Mouse (Mus musculus) forebrain, postnatal 0 days (tissue): ENCODE results near the gene Frmd5. TPM values are rescaled to one million over a fixed set of nuclear protein-coding genes. Genes with fewer than 3 reads are reported as not detected.
"Not testable (repeated sequence)": the region's sequence is repeated elsewhere in the genome, so short reads cannot be mapped to it uniquely, and the experiment has no call there.

ENCODE experiments used
- ATAC-seq: fragments of 200-750 bp; cut with Nextera tagmentation; 2 replicates; pipeline ENCODE4 v1.8.0; 2017; ENCODE audit warnings: mild to moderate bottlenecking, moderate library complexity
- DNase-seq: peaks from one replicate; pipeline ENCODE4 v3.0.0-alpha.2; 2015
- H3K27ac ChIP-seq: fragments of 300-500 bp; sonication (generic); 2 replicates; pipeline ENCODE4 v1.5.1; 2014; ENCODE audit warnings: low read depth, mild to moderate bottlenecking, antibody characterized with exemption, low read length, moderate library complexity, mixed read lengths
- H3K27me3 ChIP-seq: fragments of 300-500 bp; sonication (generic); 2 replicates; pipeline ENCODE4 v1.6.1; 2014; ENCODE audit warnings: mild to moderate bottlenecking, low read length, mixed read lengths; ENCODE audit not compliant: insufficient read depth
- H3K36me3 ChIP-seq: fragments of 300-500 bp; sonication (generic); 2 replicates; pipeline ENCODE4 v1.6.1; 2014; ENCODE audit warnings: mild to moderate bottlenecking, moderate library complexity; ENCODE audit not compliant: insufficient read depth
- H3K4me1 ChIP-seq: fragments of 300-500 bp; sonication (generic); 2 replicates; pipeline ENCODE4 v1.6.1; 2014; ENCODE audit warnings: antibody characterized with exemption; ENCODE audit not compliant: insufficient read depth
- H3K4me2 ChIP-seq: fragments of 300-500 bp; sonication (generic); 2 replicates; pipeline ENCODE4 v1.6.1; 2014; ENCODE audit warnings: low read depth, mild to moderate bottlenecking, moderate library complexity
- H3K4me3 ChIP-seq: fragments of 300-500 bp; sonication (generic); 2 replicates; pipeline ENCODE4 v1.5.1; 2014; ENCODE audit warnings: low read depth, low read length, mixed read lengths
- H3K9ac ChIP-seq: fragments of 300-500 bp; sonication (generic); 2 replicates; pipeline ENCODE4 v1.6.1; 2014; ENCODE audit warnings: mild to moderate bottlenecking
- H3K9me3 ChIP-seq: fragments of 300-500 bp; sonication (generic); 2 replicates; pipeline ENCODE4 v1.6.1; 2016; ENCODE audit warnings: low read length
- CTCF ChIP-seq: sonication (generic); IDR thresholded peaks from 2 replicates; pipeline ENCODE4 v1.5.1; 2016; ENCODE audit warnings: antibody characterized with exemption, control low read depth, low read depth
- WGBS: fragments of 180-500 bp; shearing (Covaris S2); extraction: QIAGEN DNeasy Blood & Tissue Kit; methylation state at CpG from one replicate; pipeline ENCODE4 v1.1.7; 2014; 5-methylcytosine and 5-hydroxymethylcytosine counted together
- polyA plus RNA-seq: library from polyadenylated mRNA; unstranded; fragments of >200 nt; fragmentation: Nextera tagmentation; extraction: Ambion mirVana; gene quantifications from 2 replicates; pipeline ENCODE4 v1.2.1, GENCODE M21; 2015
- total RNA-seq: library from RNA; depleted of rRNA; stranded (reverse); fragments of >200 nt; gene quantifications from 2 replicates; pipeline ENCODE4 v1.2.3, GENCODE M21; 2014

Gene Frmd5
- total and polyA plus RNA-seq, 2 experiments from 2014 or later: 15.7 to 53.3 TPM

GRCm38 (mm10) chr2:121570049-121570448, 236.8 kb downstream of the Frmd5 start:
- no peaks in the 10 kb centered on the region for H3K4me1 ChIP-seq

GRCm38 (mm10) chr2:121565911-121566310, 241.0 kb downstream of the Frmd5 start:
- H3K4me3 ChIP-seq: no peak overlapping the region
- H3K9me3 ChIP-seq: no peaks in the 10 kb centered on the region
- ATAC-seq: no peak
- no peak for TF ChIP-seq CTCF
- no peak for DNase-seq
- no peaks in the 10 kb centered on the region for H3K4me1 ChIP-seq
- H3K36me3 ChIP-seq: peaks cover 36% of the 10 kb centered on the region
- no peak overlapping the region for H3K9ac ChIP-seq
- no peak overlapping the region for H3K27ac ChIP-seq
- no peaks in the 10 kb centered on the region for H3K27me3 ChIP-seq
- no peak overlapping the region for H3K4me2 ChIP-seq
- 45% methylated on average over 5 of the region's 5 CpGs for WGBS

More at GRCm38 (mm10) chr2:121570049-121570448, 236.8 kb downstream of the Frmd5 start:
- Histone ChIP-seq H3K9me3 (no peaks in the 10 kb centered on the region), H3K36me3 (peaks cover 27% of the 10 kb centered on the region), H3K27ac (no peak overlapping the region), H3K9ac (no peak overlapping the region), H3K27me3 (no peaks in the 10 kb centered on the region), H3K4me3 (no peak overlapping the region), H3K4me2 (no peak overlapping the region)
- ATAC-seq: no peak
- 95% methylated on average over 3 of the region's 3 CpGs for WGBS
- TF ChIP-seq CTCF: no peak
- no peak for DNase-seq

- Histone ChIP-seq H3K9me3 (no peaks in the 10 kb centered on the region), H3K9ac (no peak overlapping the region), H3K4me1 (no peaks in the 10 kb centered on the region), H3K4me2 (no peak overlapping the region), H3K27me3 (no peaks in the 10 kb centered on the region), H3K36me3 (peaks cover 34% of the 10 kb centered on the region), H3K4me3 (no peak overlapping the region), H3K27ac (no peak overlapping the region)
- no peak for DNase-seq
- TF ChIP-seq CTCF: no peak
- ATAC-seq: no peak
- 96% methylated on average over 3 of the region's 3 CpGs for WGBS
Measured at GRCm38 (mm10) chr2:121563117-121563516, 243.8 kb downstream of the Frmd5 start.

GRCm38 (mm10) chr2:121551271-121551670, 255.6 kb downstream of the Frmd5 start:
- Histone ChIP-seq H3K4me1 (no peaks in the 10 kb centered on the region), H3K4me3 (no peak overlapping the region), H3K9ac (no peak overlapping the region), H3K4me2 (no peak overlapping the region), H3K27me3 (no peaks in the 10 kb centered on the region), H3K27ac (no peak overlapping the region), H3K9me3 (no peaks in the 10 kb centered on the region), H3K36me3 (peaks cover 58% of the 10 kb centered on the region)
- DNase-seq (no peak), ATAC-seq (no peak)
- WGBS: 90% methylated on average over 8 of the region's 8 CpGs
- TF ChIP-seq CTCF: no peak

GRCm38 (mm10) chr2:121549630-121550029, 257.3 kb downstream of the Frmd5 start:
- no peak for DNase-seq
- 89% methylated on average over 6 of the region's 6 CpGs for WGBS
- Histone ChIP-seq H3K4me2 (no peak overlapping the region), H3K9ac (no peak overlapping the region), H3K4me1 (no peaks in the 10 kb centered on the region), H3K9me3 (no peaks in the 10 kb centered on the region), H3K36me3 (peaks cover 63% of the 10 kb centered on the region), H3K27me3 (no peaks in the 10 kb centered on the region), H3K27ac (no peak overlapping the region), H3K4me3 (no peak overlapping the region)
- no peak for ATAC-seq
- no peak for TF ChIP-seq CTCF

- no peak overlapping the region for H3K4me2 ChIP-seq
- H3K27ac ChIP-seq: no peak overlapping the region
- no peaks in the 10 kb centered on the region for H3K4me1 ChIP-seq
- H3K9me3 ChIP-seq: no peaks in the 10 kb centered on the region
- no peaks in the 10 kb centered on the region for H3K27me3 ChIP-seq
- 0 out of 2 replicates have a peak, but pooled peaks have one; percentile 16 for TF ChIP-seq CTCF
- ATAC-seq (no peak), DNase-seq (no peak)
- H3K36me3 ChIP-seq: peaks cover 30% of the 10 kb centered on the region
- WGBS: 86% methylated on average over 3 of the region's 3 CpGs
- H3K4me3 ChIP-seq: no peak overlapping the region
- no peak overlapping the region for H3K9ac ChIP-seq
Measured at GRCm38 (mm10) chr2:121544829-121545228, 262.1 kb downstream of the Frmd5 start.

- no peak for DNase-seq
- H3K36me3 ChIP-seq: 0 out of 2 replicates have a peak, but pooled peaks cover 6% of the 10 kb centered on the region
- no peak for TF ChIP-seq CTCF
- 96% methylated on average over 2 of the region's 2 CpGs for WGBS
- H3K4me1 ChIP-seq: no peaks in the 10 kb centered on the region
- no peaks in the 10 kb centered on the region for H3K9me3 ChIP-seq
- H3K4me3 ChIP-seq: no peak overlapping the region
- no peak for ATAC-seq
- no peaks in the 10 kb centered on the region for H3K27me3 ChIP-seq
- H3K4me2 ChIP-seq: no peak overlapping the region
- no peak overlapping the region for H3K27ac ChIP-seq
- no peak overlapping the region for H3K9ac ChIP-seq
Measured at GRCm38 (mm10) chr2:121525056-121525455, 281.8 kb downstream of the Frmd5 start.

GRCm38 (mm10) chr2:121522830-121523229, 284.1 kb downstream of the Frmd5 start:
- not testable (repeated sequence) for H3K36me3 ChIP-seq, H3K27ac ChIP-seq, H3K27me3 ChIP-seq, ATAC-seq, H3K4me3 ChIP-seq, H3K4me1 ChIP-seq, H3K9me3 ChIP-seq, H3K9ac ChIP-seq, DNase-seq, H3K4me2 ChIP-seq
- WGBS: 94% methylated on average over 3 of the region's 3 CpGs
